Mouse (Mus musculus) stomach, embryonic 16.5 days (tissue): Measurements from ENCODE around the gene Lrrc55. TPM values are rescaled to one million over a fixed set of nuclear protein-coding genes. Genes with fewer than 3 reads are reported as not detected.

ENCODE experiments used
- ATAC-seq: fragments of 200-750 bp; cut with Nextera tagmentation; 2 replicates; pipeline ENCODE4 v1.8.0; 2017; ENCODE audit warnings: moderate number of reproducible peaks, moderate TSS enrichment; ENCODE audit not compliant: insufficient read depth, low FRiP score
- H3K27ac ChIP-seq: fragments of 300-500 bp; sonication (generic); 2 replicates; pipeline ENCODE4 v1.5.1; 2014; ENCODE audit warnings: low read length
- H3K27me3 ChIP-seq: fragments of 300-500 bp; sonication (generic); 2 replicates; pipeline ENCODE4 v1.6.1; 2014; ENCODE audit warnings: low read length, control low read depth, mixed read lengths; ENCODE audit not compliant: control insufficient read depth, insufficient read depth
- H3K36me3 ChIP-seq: fragments of 300-500 bp; sonication (generic); 2 replicates; pipeline ENCODE4 v1.6.1; 2014; ENCODE audit warnings: low read length; ENCODE audit not compliant: control insufficient read depth, insufficient read depth
- H3K4me1 ChIP-seq: fragments of 300-500 bp; sonication (generic); 2 replicates; pipeline ENCODE4 v1.6.1; 2014; ENCODE audit warnings: low read length, control low read depth, mixed read lengths; ENCODE audit not compliant: control insufficient read depth, insufficient read depth
- H3K4me2 ChIP-seq: fragments of 300-500 bp; sonication (generic); 2 replicates; pipeline ENCODE4 v1.6.1; 2014; ENCODE audit warnings: low read depth, low read length, mixed read lengths
- H3K4me3 ChIP-seq: fragments of 300-500 bp; sonication (generic); replicated peaks from 2 replicates; pipeline ENCODE4 v1.5.1; 2014; ENCODE audit warnings: mild to moderate bottlenecking, low read length
- H3K9ac ChIP-seq: fragments of 300-500 bp; sonication (generic); 2 replicates; pipeline ENCODE4 v1.6.1; 2014; ENCODE audit warnings: low read length
- H3K9me3 ChIP-seq: fragments of 300-500 bp; sonication (generic); replicated peaks from 2 replicates; pipeline ENCODE4 v1.6.1; 2016; ENCODE audit warnings: low read length, control low read depth; ENCODE audit not compliant: control insufficient read depth
- WGBS: fragments of 180-500 bp; shearing (Covaris S2); extraction: QIAGEN DNeasy Blood & Tissue Kit; methylation state at CpG from one replicate; pipeline ENCODE4 v1.1.7; 2014; 5-methylcytosine and 5-hydroxymethylcytosine counted together
- polyA plus RNA-seq: library from polyadenylated mRNA; unstranded; fragments of >200 nt; fragmentation: Nextera tagmentation; extraction: Ambion mirVana; gene quantifications from 2 replicates; pipeline ENCODE4 v1.2.1, GENCODE M21; 2015

Lrrc55 gene
- polyA plus RNA-seq, 1 experiment from 2014 or later: 3.0 TPM

DNA sequence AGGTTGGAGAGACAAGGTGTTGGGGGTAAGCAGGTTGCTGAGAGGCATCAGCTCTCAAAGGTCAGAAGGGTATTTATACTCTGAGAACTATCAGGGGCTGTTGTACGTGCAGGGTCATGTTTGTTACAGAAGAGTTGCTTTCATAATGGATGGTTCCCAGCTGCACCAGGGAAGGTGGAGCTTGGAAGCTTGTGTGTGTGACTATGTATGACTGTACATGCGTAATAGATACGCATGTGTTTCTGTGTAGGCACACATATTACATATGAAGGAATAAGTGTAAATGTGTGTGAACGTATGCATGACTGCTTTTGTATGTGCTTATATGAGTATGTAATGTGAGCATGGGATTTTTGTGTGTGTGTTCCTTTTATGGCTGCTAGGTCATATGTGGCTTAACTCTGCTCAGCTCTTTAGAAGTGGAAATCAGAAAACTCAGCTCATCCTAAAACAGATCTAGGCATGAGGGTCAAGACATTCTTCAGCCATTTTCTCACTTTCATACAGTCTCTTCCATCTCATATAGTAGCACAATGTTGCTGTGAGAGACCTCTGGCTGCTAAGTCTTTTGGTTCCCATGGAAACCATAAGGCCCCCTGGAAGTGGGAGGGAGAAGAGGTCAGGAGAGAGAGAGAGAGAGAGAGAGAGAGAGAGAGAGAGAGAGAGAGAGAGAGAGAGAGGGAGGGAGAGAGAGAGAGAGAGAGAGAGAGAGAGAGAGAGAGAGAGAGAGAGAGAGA lies 35.9 kb downstream of the Lrrc55 start:
- ATAC-seq: no peak
- no peak overlapping the region for H3K9ac ChIP-seq
- H3K4me3 ChIP-seq: no peak overlapping the region
- H3K36me3 ChIP-seq: no peaks in the 10 kb centered on the region
- no peaks in the 10 kb centered on the region for H3K4me1 ChIP-seq
- no peaks in the 10 kb centered on the region for H3K27me3 ChIP-seq
- H3K4me2 ChIP-seq: no peak overlapping the region
- H3K27ac ChIP-seq: no peak overlapping the region
- 55% methylated on average over 4 of the region's 4 CpGs for WGBS
- H3K9me3 ChIP-seq: no peaks in the 10 kb centered on the region

DNA sequence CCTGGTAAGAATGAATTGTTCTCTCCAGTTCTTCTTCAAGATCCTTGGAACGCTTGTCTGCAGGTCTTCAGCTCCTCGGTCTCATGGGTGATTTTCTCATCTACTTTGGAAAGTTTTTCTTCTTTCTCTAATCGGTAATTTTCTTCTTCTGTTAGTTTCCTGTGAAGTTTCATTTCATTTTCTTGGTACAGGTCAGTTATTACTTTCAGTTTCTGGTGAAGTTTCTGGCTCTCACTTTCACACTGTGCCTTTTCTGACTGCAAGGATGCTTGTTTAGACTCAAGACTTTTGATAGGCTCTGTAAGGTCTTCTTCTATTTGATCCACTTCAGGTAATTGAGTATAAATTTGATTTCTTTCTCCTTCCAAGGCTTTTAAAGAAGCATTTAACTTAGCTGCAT lies 39.6 kb downstream of the Lrrc55 start:
- Histone ChIP-seq H3K36me3 (no peaks in the 10 kb centered on the region), H3K4me2 (no peak overlapping the region), H3K27ac (no peak overlapping the region), H3K9ac (no peak overlapping the region), H3K9me3 (no peaks in the 10 kb centered on the region), H3K4me3 (no peak overlapping the region), H3K4me1 (no peaks in the 10 kb centered on the region), H3K27me3 (no peaks in the 10 kb centered on the region)
- WGBS: 88% methylated on average over 3 of the region's 3 CpGs
- no peak for ATAC-seq

DNA sequence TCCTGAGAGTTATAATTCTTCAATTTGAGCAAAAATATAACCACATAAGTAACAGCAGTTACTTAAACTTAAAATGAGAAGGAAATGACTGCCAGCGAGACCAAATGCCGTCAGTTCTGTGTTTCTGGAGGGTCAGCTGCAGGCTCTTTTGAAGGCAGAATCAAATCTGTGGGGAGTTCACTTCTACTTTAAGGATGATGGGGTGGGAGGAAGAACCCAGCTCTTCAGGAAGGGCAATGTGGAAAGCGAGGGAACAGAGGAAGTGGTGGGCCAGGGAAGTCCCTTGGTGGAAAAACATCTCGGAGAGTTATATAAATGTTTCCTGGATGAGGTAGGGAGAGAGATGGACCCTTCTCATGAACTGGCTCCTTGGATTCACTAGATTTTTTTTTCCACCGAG lies 40.9 kb downstream of the Lrrc55 start:
- Histone ChIP-seq H3K4me2 (no peak overlapping the region), H3K27me3 (no peaks in the 10 kb centered on the region), H3K9ac (no peak overlapping the region), H3K9me3 (no peaks in the 10 kb centered on the region), H3K4me3 (no peak overlapping the region), H3K27ac (no peak overlapping the region), H3K4me1 (no peaks in the 10 kb centered on the region), H3K36me3 (no peaks in the 10 kb centered on the region)
- WGBS: 74% methylated on average over 5 of the region's 5 CpGs
- ATAC-seq: no peak

DNA sequence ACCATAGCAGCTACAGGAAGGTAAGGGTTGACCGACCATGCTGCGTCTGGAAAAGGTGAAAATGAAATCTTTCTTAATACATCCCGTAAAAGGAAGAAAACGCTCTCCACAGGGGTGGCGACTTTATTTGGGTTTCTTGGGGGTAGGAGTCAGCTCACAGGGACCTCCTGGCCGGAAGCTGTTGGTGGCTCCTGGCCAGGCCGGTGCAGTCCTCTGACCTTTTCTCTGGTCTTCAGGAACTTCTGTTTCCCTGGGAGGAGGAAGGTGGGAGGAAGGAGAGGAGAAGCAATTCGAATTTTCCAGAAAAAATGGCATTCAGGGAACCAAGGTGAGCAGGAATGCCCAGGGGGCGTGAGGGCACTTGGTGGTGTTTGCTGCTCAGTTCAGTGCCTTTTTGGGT lies 41.7 kb downstream of the Lrrc55 start:
- Histone ChIP-seq H3K27ac (no peak overlapping the region), H3K4me1 (no peaks in the 10 kb centered on the region), H3K27me3 (no peaks in the 10 kb centered on the region), H3K9ac (no peak overlapping the region), H3K36me3 (no peaks in the 10 kb centered on the region), H3K4me2 (no peak overlapping the region), H3K9me3 (no peaks in the 10 kb centered on the region), H3K4me3 (no peak overlapping the region)
- no peak for ATAC-seq
- WGBS: 86% methylated on average over 9 of the region's 9 CpGs

DNA sequence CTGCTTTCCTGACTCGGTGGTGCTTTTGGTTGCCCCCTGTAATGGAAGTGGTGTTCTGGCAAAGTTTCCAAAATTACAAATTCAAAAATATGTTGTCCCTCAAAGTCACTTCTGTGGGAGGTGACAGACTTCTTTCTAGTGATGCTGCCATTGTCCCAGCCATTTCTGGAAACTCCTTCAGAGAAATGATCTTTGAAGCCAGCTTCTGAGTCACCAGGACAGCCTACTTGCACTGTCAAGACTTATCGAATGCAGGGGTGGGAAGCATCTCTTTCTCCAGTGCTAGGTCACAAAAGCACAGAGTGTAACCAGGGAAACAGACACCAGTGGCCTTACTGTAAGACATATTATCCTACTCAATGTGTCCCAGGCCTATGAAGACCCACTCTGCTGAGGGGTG lies 45.8 kb downstream of the Lrrc55 start:
- ATAC-seq: no peak
- no peaks in the 10 kb centered on the region for H3K9me3 ChIP-seq

DNA sequence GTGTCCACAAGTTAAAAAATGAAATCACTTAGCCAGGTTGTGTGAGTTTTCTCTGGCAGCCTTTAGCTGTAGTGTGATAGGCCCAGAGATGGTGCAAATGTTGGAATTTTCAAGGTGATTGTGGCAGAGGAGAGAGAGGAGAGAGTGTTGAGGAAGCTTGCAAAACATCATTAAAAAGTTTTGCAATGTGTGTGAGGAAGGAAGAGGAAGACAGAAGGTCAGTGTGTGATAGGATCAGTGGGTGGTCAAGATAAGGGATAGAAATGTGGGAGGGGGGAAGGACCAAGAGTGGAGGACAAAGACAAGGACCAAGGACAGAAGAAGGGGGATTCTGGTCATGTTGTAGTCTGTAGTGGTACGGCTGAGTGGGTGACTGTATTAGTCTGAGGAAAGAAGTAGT lies 46.6 kb downstream of the Lrrc55 start:
- 82% methylated on average over 1 of the region's 1 CpGs for WGBS

More for the DNA sequence above, 45.8 kb downstream of the Lrrc55 start:
- H3K4me1 ChIP-seq: no peaks in the 10 kb centered on the region
- no peaks in the 10 kb centered on the region for H3K27me3 ChIP-seq
- H3K4me2 ChIP-seq: no peak overlapping the region
- H3K4me3 ChIP-seq: no peak overlapping the region
- H3K27ac ChIP-seq: no peak overlapping the region
- H3K36me3 ChIP-seq: no peaks in the 10 kb centered on the region
- H3K9ac ChIP-seq: no peak overlapping the region
- WGBS: 78% methylated on average over 2 of the region's 2 CpGs

DNA sequence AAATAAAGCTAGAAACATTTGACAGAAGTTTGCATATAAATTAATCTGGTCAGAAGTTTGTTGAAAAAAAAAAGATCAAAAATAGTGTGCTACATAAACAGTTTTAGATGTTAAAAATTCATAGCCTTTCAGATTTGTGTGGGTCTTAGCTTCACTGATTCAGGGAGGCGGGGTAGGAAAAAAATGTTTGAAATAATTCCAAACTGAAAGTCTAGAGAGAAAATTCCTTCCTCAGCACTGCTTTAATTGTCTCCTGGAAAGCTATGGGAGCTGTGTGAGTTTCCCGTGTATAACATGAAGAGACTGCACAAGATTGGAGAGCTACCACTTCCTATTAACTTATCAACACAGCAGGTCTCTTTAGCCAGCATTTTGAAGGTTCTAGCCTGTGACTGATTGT lies 49.5 kb downstream of the Lrrc55 start:
- WGBS: 63% methylated on average over 2 of the region's 2 CpGs
- Histone ChIP-seq H3K4me3 (no peak overlapping the region), H3K4me1 (no peaks in the 10 kb centered on the region), H3K27ac (no peak overlapping the region), H3K4me2 (no peak overlapping the region), H3K27me3 (no peaks in the 10 kb centered on the region), H3K9ac (no peak overlapping the region), H3K9me3 (no peaks in the 10 kb centered on the region), H3K36me3 (no peaks in the 10 kb centered on the region)
- no peak for ATAC-seq

More for the DNA sequence above, 46.6 kb downstream of the Lrrc55 start:
- H3K9ac ChIP-seq: no peak overlapping the region
- no peak overlapping the region for H3K4me2 ChIP-seq
- no peaks in the 10 kb centered on the region for H3K27me3 ChIP-seq
- ATAC-seq: no peak
- no peak overlapping the region for H3K27ac ChIP-seq
- no peaks in the 10 kb centered on the region for H3K4me1 ChIP-seq
- H3K9me3 ChIP-seq: no peaks in the 10 kb centered on the region
- H3K4me3 ChIP-seq: no peak overlapping the region
- H3K36me3 ChIP-seq: no peaks in the 10 kb centered on the region

DNA sequence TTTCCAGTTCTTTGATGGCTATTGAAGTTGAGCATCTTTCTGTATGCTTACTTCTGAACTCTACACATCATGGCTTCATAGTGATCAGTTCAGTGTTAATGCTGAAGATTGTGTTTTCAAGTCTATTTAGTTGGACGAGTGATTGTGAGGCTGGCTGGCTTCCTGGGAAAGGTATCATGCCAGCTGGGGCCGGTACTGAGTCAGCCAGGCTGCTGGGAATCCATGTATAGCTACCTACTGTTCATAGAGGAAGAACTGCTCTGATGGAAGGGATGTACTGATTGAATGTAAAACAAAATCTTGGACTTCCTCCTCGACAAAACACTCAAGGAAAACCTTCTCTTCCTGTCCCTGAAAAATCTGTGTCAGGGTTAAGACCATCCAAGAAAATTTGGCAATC lies 51.7 kb downstream of the Lrrc55 start:
- ATAC-seq: no peak
- H3K4me1 ChIP-seq: no peaks in the 10 kb centered on the region
- WGBS: 69% methylated on average over 3 of the region's 3 CpGs
- H3K9ac ChIP-seq: no peak overlapping the region
- no peak overlapping the region for H3K27ac ChIP-seq
- H3K27me3 ChIP-seq: no peaks in the 10 kb centered on the region
- no peaks in the 10 kb centered on the region for H3K9me3 ChIP-seq
- H3K4me3 ChIP-seq: no peak overlapping the region
- no peaks in the 10 kb centered on the region for H3K36me3 ChIP-seq
- H3K4me2 ChIP-seq: no peak overlapping the region

DNA sequence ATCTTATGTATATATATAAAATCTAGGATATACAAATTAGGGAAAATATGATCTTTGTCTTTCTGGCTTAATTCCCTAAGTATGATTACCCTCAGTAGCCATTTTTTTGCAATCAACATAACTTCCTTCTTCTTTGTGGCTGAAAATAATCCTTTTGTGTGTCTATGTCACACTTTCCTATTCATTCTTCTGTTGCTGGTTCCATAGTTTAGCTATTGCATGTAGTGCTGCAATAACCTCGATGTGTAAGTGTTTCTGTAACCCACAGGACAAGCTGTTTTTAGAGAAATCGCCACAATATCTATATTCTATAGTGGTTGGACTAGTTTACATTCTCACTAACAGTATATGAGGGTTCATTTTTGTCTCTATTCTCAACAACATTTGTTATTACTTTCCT lies 52.1 kb downstream of the Lrrc55 start:
- no peaks in the 10 kb centered on the region for H3K4me1 ChIP-seq
- H3K27ac ChIP-seq: no peak overlapping the region
- ATAC-seq: no peak
- no peak overlapping the region for H3K4me2 ChIP-seq
- H3K9me3 ChIP-seq: no peaks in the 10 kb centered on the region
- 86% methylated on average over 2 of the region's 2 CpGs for WGBS
- no peaks in the 10 kb centered on the region for H3K36me3 ChIP-seq
- no peak overlapping the region for H3K4me3 ChIP-seq
- H3K27me3 ChIP-seq: no peaks in the 10 kb centered on the region
- H3K9ac ChIP-seq: no peak overlapping the region
